Mouse (Mus musculus) limb, embryonic 10.5 days (tissue): ENCODE results near the gene Cxcl17. TPM values are rescaled to one million over a fixed set of nuclear protein-coding genes. Genes with fewer than 3 reads are reported as not detected.

ENCODE experiments used
- DNase-seq: peaks from one replicate; pipeline ENCODE4 v3.0.0-alpha.2; 2017; ENCODE audit warnings: low spot score
- H3K27ac ChIP-seq: fragments of 300-500 bp; sonication (generic); 2 replicates; pipeline ENCODE4 v1.5.1; 2016; ENCODE audit warnings: mild to moderate bottlenecking
- H3K27me3 ChIP-seq: fragments of 300-500 bp; sonication (generic); 2 replicates; pipeline ENCODE4 v1.6.1; 2016; ENCODE audit warnings: low read depth, mild to moderate bottlenecking; ENCODE audit not compliant: poor library complexity, severe bottlenecking
- H3K36me3 ChIP-seq: fragments of 300-500 bp; sonication (generic); 2 replicates; pipeline ENCODE4 v1.6.1; 2016; ENCODE audit warnings: mild to moderate bottlenecking, moderate library complexity
- H3K4me1 ChIP-seq: fragments of 300-500 bp; sonication (generic); 2 replicates; pipeline ENCODE4 v1.6.1; 2016
- H3K4me3 ChIP-seq: fragments of 300-500 bp; sonication (generic); 2 replicates; pipeline ENCODE4 v1.5.1; 2016; ENCODE audit warnings: mild to moderate bottlenecking, moderate library complexity
- H3K9me3 ChIP-seq: fragments of 300-500 bp; sonication (generic); replicated peaks from 2 replicates; pipeline ENCODE4 v1.6.1; 2016; ENCODE audit warnings: mild to moderate bottlenecking
- WGBS: fragments of 180-500 bp; shearing (Covaris S2); methylation state at CpG from one replicate; pipeline ENCODE4 v1.1.7; 2016; 5-methylcytosine and 5-hydroxymethylcytosine counted together
- polyA plus RNA-seq: library from polyadenylated mRNA; unstranded; fragments of >200 nt; fragmentation: Nextera tagmentation; extraction: Ambion mirVana; gene quantifications from 2 replicates; pipeline ENCODE4 v1.2.1, GENCODE M21; 2016

Cxcl17 gene
- polyA plus RNA-seq, 1 experiment from 2014 or later, result 0.91 TPM

- WGBS, result 7% methylated on average over 52 of the region's 52 CpGs
- peak overlapping the region; percentile 80 for H3K27ac ChIP-seq
- H3K4me3 ChIP-seq, result peak overlapping the region; percentile 62
- H3K27me3 ChIP-seq, result 0 out of 2 replicates have a peak, but pooled peaks cover 8% of the 10 kb centered on the region
- H3K36me3 ChIP-seq, result no peaks in the 10 kb centered on the region
- no peaks in the 10 kb centered on the region for H3K9me3 ChIP-seq
- H3K4me1 ChIP-seq, result peaks cover 58% of the 10 kb centered on the region
- peak; percentile 95 for DNase-seq
Observed at GRCm38 (mm10) chr7:25395558-25396521, 16.8 kb downstream of the Cxcl17 start.

- Histone ChIP-seq H3K27me3 (0 out of 2 replicates have a peak, but pooled peaks cover 8% of the 10 kb centered on the region), H3K4me1 (peaks cover 59% of the 10 kb centered on the region), H3K9me3 (no peaks in the 10 kb centered on the region), H3K4me3 (peak overlapping the region; percentile 62), H3K27ac (peak overlapping the region; percentile 80), H3K36me3 (no peaks in the 10 kb centered on the region)
- DNase-seq, result no peak
- WGBS, result 1% methylated on average over 22 of the region's 22 CpGs
Observed at GRCm38 (mm10) chr7:25395186-25395557, 17.5 kb downstream of the Cxcl17 start.

DNA sequence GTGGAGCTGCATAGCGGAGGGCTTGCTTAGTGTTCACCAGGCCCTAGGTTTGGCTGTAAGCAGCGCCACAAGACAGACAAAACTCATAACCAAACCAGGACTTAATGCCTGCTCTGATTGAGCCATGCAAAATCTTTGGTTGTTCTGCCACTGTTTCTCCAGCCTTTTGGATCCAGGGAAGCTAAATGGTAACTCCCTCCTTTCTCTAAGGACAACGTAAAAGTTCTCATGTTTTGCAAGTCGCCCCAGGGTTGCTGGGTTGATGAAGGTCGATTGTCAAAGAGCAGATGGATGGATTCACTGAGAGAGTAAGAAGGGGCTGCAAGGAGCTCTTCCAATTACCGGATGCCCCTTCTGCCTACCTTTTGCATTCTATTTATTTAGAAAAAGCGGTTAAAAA lies 17.9 kb downstream of the Cxcl17 start:
- WGBS, result 23% methylated on average over 7 of the region's 7 CpGs
- Histone ChIP-seq H3K36me3 (no peaks in the 10 kb centered on the region), H3K4me1 (peaks cover 61% of the 10 kb centered on the region), H3K9me3 (no peaks in the 10 kb centered on the region), H3K27ac (no peak overlapping the region; the same call in 1 of the 2 replicates), H3K4me3 (peak overlapping the region; percentile 62), H3K27me3 (0 out of 2 replicates have a peak, but pooled peaks cover 8% of the 10 kb centered on the region)
- no peak for DNase-seq

DNA sequence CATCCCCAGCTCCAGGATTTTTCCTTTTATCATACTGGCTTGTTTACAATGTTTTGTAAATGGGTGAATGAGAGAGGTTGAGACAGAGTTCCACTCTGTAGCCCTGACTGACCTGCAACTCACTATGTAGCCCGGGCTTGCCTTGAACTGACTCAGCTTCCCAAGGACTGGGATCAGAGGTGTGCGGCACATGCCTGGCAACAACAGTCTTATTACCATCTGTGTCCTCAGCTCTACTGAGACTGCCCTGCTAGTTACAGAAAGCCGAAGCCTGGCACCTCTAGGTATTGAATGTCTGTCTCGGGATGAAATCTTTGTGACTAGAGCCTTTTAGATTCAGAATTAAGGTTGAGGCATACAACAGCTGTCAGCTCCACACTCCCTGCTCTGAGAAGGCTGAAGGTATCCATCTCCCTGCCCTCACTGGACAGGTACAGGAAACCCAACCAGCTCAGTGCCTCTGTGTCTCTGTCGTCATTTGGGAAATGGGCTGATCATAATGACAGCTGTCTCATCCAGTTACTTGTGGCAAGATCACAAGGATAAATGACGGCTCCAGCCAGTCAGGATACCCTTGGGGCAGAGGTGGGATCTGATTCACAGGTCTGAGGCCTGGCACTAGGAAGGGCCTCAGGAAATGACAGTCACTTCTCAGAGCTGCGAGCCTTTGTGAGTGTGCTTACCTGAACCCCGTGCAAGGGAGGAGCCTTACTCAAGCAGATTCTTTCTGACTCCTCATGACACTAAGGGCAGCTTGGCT lies 19.1 kb downstream of the Cxcl17 start:
- Histone ChIP-seq H3K36me3 (peaks cover 1% of the 10 kb centered on the region; the same call in 1 of the 2 replicates), H3K4me1 (peaks cover 62% of the 10 kb centered on the region), H3K4me3 (no peak overlapping the region), H3K9me3 (no peaks in the 10 kb centered on the region), H3K27ac (no peak overlapping the region), H3K27me3 (0 out of 2 replicates have a peak, but pooled peaks cover 8% of the 10 kb centered on the region)
- 78% methylated on average over 8 of the region's 8 CpGs for WGBS
- no peak for DNase-seq

DNA sequence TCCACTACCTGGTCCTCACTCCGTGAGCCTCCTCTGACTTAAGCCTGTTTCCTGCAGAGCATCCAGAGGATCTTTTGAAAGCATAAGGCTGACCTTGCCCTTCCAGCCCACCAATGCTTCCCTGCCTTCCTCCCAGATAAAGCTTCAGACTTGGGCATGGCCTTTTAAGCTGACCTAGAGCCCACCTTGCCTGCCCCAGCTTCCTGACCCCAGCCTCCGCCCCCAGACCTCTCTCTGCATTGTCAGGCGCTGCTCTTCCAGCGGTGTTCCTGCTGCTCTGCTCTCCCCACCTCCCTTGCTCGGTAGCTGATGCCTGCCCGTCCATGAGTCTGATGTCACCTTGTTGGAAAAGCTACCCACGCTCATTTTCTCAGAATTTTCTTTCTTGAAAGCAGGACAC lies 19.8 kb downstream of the Cxcl17 start:
- H3K36me3 ChIP-seq, result peaks cover 9% of the 10 kb centered on the region
- peaks cover 54% of the 10 kb centered on the region for H3K4me1 ChIP-seq
- H3K27me3 ChIP-seq, result 0 out of 2 replicates have a peak, but pooled peaks cover 8% of the 10 kb centered on the region
- no peak overlapping the region for H3K4me3 ChIP-seq
- no peak for DNase-seq
- H3K27ac ChIP-seq, result no peak overlapping the region
- no peaks in the 10 kb centered on the region for H3K9me3 ChIP-seq
- 52% methylated on average over 7 of the region's 7 CpGs for WGBS

GRCm38 (mm10) chr7:25391856-25392453 lies 20.7 kb downstream of the Cxcl17 start:
- Histone ChIP-seq H3K4me3 (no peak overlapping the region), H3K27me3 (0 out of 2 replicates have a peak, but pooled peaks cover 8% of the 10 kb centered on the region), H3K27ac (no peak overlapping the region), H3K4me1 (peaks cover 50% of the 10 kb centered on the region), H3K9me3 (no peaks in the 10 kb centered on the region), H3K36me3 (peaks cover 18% of the 10 kb centered on the region)
- no peak for DNase-seq
- whole genome bisulfite sequencing, result 78% methylated on average over 2 of the region's 2 CpGs

DNA sequence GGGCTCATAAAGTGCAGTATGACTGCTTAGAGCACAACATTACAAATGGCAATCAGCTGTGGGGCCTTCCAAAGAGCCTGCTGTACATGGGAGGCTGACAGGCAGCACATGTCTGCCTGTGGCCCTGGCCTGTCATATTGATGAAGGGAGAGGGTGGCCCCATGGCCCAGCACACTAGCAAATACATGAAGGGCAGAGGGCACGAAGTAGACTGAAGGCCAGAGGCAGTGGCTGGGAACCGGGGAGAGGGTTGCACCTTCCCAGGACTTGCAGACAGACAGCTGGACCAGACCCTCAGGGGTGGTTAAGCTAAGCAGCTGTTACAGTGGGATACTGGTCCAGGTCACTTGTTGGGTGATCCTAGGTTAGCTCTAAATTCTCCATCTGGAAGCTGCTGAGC lies 21.7 kb downstream of the Cxcl17 start:
- Histone ChIP-seq H3K27me3 (0 out of 2 replicates have a peak, but pooled peaks cover 8% of the 10 kb centered on the region), H3K4me3 (no peak overlapping the region)
- WGBS, result 56% methylated on average over 2 of the region's 2 CpGs

DNA sequence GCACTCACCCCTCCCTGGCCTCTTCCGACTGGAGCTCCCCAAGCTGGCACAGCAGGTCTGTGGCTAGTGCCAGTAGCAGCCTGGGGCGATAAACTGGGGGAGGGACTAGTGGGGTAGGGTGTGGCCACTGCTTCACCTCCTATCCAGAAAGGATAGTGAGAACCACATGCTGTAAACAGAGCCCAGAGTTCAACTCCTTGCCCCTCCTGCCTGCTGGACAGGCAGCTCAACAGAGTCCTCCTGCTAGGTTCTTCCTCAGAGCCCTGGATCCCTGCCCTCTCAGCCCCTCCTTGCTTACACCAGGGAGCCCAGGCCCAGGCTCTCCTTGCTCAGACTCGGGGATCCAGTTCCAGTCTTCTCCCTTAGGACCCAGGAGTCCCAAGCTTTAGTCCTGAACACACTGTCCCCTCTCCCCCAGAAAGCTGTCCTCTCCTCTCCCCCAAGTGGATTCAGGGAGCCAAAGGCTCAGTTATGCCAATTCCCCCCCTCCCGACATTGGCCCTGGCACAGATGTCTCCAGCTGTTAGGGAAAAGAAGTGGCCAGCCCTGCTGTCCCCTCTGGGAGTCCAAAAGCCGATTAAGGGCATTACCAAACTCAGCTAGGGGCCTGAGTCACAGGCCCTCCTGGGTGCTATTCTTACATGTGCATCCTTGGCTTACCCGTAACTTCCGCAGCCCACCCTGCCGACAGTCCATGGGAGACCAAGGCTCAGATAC lies 22.5 kb downstream of the Cxcl17 start:
- Histone ChIP-seq H3K36me3 (peaks cover 29% of the 10 kb centered on the region), H3K4me1 (peaks cover 40% of the 10 kb centered on the region), H3K4me3 (no peak overlapping the region), H3K9me3 (no peaks in the 10 kb centered on the region), H3K27ac (no peak overlapping the region), H3K27me3 (0 out of 2 replicates have a peak, but pooled peaks cover 8% of the 10 kb centered on the region)
- DNase-seq, result no peak
- 49% methylated on average over 8 of the region's 8 CpGs for WGBS

More for the DNA sequence above, 21.7 kb downstream of the Cxcl17 start:
- no peak for DNase-seq
- Histone ChIP-seq H3K27ac (no peak overlapping the region), H3K4me1 (peaks cover 41% of the 10 kb centered on the region), H3K9me3 (no peaks in the 10 kb centered on the region), H3K36me3 (peaks cover 23% of the 10 kb centered on the region)

- Histone ChIP-seq H3K4me3 (no peak overlapping the region), H3K9me3 (no peaks in the 10 kb centered on the region), H3K36me3 (peaks cover 42% of the 10 kb centered on the region), H3K4me1 (peaks cover 28% of the 10 kb centered on the region), H3K27me3 (no peaks in the 10 kb centered on the region), H3K27ac (no peak overlapping the region)
- 88% methylated on average over 7 of the region's 7 CpGs for WGBS
- DNase-seq, result no peak
Observed at GRCm38 (mm10) chr7:25388916-25389315, 23.8 kb downstream of the Cxcl17 start.

- peaks cover 52% of the 10 kb centered on the region for H3K36me3 ChIP-seq
- no peak overlapping the region for H3K4me3 ChIP-seq
- no peak for DNase-seq
- 95% methylated on average over 18 of the region's 18 CpGs for WGBS
- H3K27ac ChIP-seq, result no peak overlapping the region
- peaks cover 20% of the 10 kb centered on the region for H3K4me1 ChIP-seq
- no peaks in the 10 kb centered on the region for H3K9me3 ChIP-seq
- no peaks in the 10 kb centered on the region for H3K27me3 ChIP-seq
Observed at GRCm38 (mm10) chr7:25387811-25388440, 24.8 kb downstream of the Cxcl17 start.

DNA sequence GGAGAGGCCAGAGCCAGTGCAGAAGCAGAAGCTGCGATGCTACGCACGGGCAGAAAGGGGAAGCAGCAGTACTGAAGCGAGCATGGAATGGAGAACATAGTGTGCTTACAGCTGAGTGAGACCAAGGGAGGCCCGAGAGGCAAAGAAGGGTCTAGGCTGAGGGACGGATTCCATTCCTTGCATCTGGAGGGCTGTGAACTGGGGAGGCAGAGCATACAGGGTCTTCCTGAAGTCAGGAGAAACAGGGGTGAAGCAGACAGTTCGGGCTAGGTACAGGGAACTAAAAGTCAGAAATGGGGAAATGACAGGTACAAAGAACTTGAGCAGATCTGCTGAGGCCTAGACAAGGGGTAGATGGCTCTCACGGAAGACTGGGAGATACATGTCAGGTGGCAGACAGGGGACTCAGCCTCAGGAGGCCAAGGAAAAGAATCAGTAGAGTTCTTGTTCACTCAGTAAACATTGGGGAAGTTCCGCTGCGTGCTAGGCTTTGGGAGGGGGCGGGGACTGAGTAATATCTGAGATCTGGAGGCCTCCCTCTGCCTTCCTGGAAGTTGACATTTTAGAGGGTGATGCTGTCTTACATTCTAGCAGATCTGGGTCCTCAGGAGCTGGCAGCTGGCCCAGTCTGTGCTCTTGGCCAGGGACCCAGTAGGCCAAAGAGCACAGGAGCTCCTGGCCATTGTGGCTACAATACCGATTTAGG lies 26.7 kb downstream of the Cxcl17 start:
- Histone ChIP-seq H3K27me3 (peaks cover 5% of the 10 kb centered on the region; the same call in 1 of the 2 replicates), H3K9me3 (no peaks in the 10 kb centered on the region), H3K36me3 (peaks cover 61% of the 10 kb centered on the region), H3K4me1 (peaks cover 14% of the 10 kb centered on the region), H3K4me3 (no peak overlapping the region), H3K27ac (no peak overlapping the region)
- no peak for DNase-seq
- WGBS, result 87% methylated on average over 12 of the region's 12 CpGs
